Mouse (Mus musculus) bone marrow, adult 2 months (tissue): ENCODE measurements around the gene Lpin1.

ENCODE experiments used
- CTCF ChIP-seq: fragments of 200-500 bp; IDR thresholded peaks from 2 replicates; pipeline ENCODE4 v1.5.1; 2011; ENCODE audit warnings: low read length, control low read depth; ENCODE audit not compliant: control insufficient read depth, insufficient read depth
- POLR2A ChIP-seq: fragments of 200-500 bp; IDR thresholded peaks from 2 replicates; pipeline ENCODE4 v1.6.1; 2011; ENCODE audit warnings: low read depth, mild to moderate bottlenecking, control low read depth, low read length, borderline replicate concordance; ENCODE audit not compliant: control insufficient read depth

- TF ChIP-seq CTCF = no peak
- TF ChIP-seq POLR2A = no peak
Measured at GRCm38 (mm10) chr12:16599359-16599758, 11.4 kb downstream of the Lpin1 start.
